Mouse (Mus musculus): Measurements from ENCODE around the gene AY358078.

DNA sequence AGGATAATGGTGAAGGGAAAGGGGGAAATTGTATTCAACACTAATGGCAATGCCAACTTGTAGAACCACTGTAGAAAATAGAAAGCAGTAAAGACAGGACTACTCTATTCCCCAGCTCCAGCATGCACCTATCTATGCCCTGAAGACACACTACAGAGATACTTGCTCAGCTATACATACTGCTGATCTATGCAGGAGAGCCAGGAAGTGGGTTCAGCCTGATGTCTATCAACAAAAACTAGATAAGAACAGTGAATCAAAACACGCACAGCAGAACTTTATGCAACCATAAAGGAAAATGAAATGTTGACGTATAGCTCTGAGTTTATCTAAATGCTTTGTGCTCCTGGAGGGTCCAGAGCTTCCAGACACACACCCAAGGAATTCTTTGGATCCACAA, 42.9 kb downstream of the AY358078 start:
- TF ChIP-seq CTCF (IDR thresholded peaks at IDR 0.05; ENCODE audit: extremely low read depth, insufficient read depth, insufficient read length, insufficient replicate concordance) (no peak), POLR2A (IDR thresholded peaks at IDR 0.05; ENCODE audit: low read depth, low read length) (no peak)
